Mouse (Mus musculus): ENCODE measurements at regions not wholly inside any gene's neighbourhood (a gene's known extent, or its start where the extent isn't known, plus 50 kb on each side); places are given as distances from the start of the nearest gene placed in this dataset.

DNA sequence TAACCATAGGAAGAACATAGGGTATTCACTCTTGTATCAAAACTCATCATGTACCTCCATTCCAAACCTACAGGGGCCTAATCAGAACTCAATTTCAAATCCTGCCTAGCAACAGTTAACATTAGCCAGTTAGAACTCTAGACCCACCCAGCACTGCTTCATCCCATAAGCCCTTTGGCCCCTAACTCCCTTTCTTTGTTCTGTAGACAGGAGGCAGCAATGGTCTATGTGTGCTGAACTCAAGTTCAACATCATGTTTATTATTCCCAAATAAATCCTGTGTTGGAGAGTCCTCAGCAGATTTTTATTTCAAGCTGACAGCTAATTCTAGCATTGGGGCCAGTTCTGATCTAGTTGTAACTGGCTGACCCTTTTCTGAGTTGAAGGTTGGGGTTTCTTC is 112.2 kb downstream of the Ipo8 start:
- no peak for DNase-seq

DNA sequence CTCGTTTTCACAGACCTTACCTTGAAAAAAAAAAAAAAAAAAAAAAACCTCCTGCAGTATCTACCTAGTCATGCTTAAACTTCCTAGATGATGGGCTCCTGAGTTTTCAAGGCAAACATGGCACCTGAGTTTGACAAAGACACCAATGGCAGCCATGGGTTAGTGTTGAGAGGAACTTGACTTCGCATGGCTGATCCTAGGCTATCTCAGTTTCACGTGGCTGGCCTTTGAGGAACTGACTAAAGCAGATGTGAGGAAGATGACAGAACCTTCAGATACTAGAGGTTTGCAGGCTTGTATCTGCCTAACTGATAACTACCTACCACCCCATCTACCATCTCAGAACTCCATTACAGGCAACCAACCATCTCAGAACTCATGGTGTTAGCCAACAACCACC is 120.9 kb downstream of the Ipo8 start:
- no peak for DNase-seq

DNA sequence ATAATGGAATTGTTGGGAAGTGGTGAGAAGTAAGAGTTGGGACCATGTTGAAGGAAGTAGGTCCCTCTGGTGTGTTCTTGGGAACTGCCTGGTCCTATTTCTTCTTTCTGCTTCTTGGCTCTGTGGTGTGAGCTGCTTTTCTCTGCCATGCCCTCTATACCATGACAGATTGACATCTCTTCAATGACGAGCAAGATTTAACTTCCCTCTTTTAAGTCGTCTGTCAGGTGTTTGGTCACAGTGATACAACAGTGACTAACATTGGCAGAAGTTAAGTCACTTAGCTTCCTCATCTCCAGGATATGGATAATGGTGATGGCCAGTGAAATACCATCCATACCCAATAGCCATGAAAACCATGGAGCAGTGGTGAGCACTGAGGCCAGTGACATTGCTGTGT is 122.9 kb downstream of the Ipo8 start:
- DNase-seq: no peak

DNA sequence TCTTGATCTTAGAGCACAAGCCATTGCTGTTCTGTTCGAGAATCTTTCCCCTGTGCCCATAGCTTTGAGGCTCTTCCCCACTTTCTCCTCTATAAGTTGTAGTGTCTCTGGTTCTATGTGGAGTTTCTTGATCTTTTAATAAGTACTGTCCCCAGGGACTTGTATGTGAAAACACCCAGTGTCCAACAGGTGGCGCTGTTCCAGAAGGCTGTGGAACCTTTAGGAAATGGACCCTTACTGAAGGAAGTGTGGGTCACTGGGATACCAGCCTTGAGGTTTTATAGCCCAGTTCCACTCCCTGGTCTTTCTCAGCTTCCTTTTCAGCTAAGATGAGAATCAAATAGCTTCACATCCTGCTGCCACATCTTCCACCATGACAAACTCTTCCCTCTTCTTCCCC is 125.6 kb downstream of the Ipo8 start:
- peak; percentile 31 to 46 for DNase-seq

DNA sequence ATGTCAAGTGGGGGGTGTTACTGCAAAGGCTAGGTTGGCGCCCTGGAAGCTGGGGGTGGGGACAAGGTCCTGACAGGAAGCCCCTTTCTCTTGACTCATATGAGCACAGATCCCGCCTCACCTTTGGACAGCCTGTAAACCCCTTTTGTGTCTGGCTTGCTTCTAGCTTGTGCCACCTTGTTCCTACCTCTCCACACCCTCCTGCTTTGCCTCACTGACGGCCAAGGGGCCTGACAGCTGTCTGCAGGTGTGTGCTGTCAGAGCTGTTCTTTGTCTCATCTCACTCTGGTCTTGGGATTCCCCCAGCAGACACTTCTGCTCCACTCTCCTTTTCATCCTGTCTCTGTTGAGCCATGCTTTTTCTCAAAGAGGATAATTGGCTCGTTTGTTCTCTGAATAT is 137.9 kb downstream of the Ipo8 start:
- no peak for DNase-seq

DNA sequence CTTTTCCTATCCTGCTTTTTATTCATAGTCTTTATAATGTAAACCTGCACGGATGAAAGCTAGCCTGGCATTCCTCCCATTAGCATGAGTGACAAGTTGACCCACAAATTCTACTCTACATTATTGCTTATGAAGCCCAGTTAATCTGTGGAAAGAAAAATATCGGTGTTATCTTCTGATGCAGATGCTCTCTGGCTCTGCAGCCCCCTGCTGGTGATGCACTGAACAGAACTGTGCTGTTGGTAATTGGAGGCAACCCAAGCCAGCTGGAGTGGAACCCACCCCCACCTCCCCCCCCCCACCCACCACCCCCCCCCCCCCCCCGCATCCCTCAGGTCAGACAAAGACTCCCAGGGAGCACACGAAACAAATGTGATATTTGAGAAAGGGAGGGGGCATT is 143.5 kb downstream of the Ipo8 start:
- peak; percentile 22 to 30 for DNase-seq

DNA sequence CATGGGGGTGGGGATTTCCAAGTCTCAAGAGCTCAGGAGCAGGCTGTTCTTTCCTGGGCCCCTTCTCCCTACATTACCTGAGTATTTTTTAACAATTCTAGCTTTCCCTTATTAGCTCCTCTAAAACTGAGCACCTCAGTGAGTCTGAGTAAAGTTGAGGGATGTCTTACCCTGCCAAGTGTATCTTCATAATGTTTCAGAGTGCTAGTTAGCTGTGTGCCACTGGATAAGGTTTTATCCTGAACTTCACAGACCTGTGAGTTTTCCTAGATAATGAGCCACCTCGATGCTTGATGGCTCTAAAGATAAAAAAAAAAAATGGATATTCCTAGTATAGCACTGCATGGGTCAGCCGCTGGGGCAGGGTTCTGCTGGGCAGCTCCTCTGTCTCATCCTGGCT is 171.1 kb downstream of the Ipo8 start:
- no peak for DNase-seq

DNA sequence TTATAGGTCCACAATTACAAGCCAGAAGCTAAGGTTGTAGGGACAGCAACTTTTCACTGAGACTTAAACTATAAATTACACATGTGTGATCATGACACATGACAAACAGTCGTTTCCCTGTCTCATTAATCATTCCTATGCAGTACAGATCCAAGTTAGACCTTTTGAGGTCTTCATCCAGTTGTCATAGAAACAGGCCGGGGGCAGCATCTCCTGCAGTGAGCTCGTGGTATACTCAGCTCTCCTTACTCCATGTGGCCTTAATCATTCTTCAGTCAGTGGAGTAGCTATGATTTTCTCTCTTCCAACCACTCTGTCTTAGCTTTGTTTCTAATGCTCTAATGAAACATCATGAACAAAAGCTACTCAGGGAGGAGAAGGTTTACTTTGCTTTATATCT is 178.1 kb downstream of the Ipo8 start:
- no peak for DNase-seq

DNA sequence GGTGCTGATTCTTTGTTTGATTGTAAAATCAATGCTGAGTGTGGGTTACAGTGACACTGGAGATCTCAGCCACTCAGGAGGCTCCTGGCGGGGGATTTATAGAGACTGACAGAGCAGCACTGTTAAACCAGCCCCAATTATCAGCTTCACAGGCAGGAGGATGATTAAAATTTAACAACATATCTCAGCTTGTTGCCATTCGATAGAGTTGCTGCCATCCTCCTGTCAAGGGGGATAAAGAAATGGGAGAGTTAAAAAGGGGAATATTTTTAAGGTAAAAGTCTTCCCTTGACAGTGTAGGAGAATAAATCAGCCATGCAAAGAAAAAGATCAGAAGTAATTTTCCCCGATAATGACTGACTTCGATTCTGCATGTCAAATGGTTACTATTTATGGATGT is 178.8 kb downstream of the Ipo8 start:
- no peak for DNase-seq

DNA sequence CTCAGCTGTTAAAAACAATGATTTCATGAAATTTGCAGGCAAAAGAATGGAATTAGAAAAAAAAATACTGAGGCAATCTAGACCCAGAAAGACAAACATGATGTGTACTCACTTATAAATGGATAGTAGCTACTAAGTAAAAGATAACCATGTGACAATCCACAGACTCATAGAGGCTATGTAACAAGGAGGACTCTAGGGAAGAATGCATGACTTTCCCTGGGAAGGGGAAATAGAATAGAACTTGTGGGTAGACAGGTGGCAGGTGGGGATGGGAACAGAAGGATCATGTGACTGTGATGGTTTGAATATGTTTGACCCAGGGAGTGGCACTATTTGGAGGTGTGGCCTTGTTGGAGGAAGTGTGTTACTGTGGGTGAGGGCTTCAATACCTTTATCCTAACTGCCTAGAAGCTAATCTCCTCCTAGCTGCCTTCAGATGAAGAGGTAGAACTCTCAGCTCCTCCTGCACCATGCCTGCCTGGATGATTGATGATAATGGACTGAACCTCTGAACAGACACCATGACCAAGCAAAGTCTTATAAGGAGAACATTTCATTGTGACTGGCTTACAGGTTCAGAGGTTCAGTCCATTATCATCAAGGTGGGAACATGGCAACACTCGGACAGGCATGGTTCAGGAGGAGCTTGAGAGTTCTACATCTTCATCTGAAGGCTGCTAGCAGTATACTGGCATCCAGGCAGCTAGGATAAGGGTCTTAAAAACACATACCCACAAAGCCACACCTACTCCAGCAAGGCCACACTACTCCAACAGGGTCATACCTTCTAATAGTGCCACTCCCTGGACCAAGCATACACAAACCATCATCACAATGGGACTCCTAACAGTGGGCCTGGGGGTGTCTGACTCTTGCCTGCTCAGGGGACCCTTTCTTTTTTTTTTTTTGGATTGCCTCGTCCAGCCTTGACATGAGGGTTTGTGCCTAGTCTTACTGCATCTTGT is 183.6 kb downstream of the Ipo8 start:
- no peak for DNase-seq

DNA sequence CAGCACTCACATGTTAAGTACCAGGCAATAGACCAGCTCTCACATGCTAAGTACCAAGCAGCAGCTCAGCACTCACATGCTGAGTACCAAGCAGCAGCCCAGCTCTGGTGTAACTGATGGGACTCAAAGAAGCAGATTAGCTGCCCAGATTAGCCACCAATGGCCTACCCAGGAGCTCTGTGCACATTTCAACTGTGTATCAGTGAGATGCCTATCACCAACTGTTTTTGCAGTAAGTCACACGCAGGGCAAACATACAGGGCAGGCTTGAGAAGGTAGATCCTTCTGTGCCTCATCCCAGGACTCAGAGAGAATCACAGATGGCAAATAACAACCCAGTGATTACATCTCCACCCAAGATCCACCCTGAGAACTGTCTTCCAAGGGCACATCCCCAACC is 190.7 kb downstream of the Ipo8 start:
- DNase-seq: no peak

DNA sequence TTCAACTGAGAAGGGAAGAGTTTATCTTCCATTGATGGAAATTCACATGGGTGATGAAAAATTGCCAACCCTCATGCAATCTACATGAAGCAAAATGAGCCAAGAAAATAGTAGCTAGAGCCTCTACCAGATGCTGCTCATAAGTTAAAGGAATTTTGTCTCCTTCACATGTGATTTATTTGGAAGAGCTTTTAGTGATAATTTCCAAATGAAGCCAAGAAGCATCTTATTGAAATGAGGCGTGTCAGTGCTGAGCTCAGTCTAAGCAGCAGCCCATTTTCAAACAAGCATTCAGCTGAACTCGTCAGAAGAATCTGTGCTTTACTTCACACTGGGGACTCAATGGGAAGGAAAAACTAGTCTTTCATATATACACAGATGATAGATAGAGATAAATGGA is 190.0 kb upstream of the Tmtc1 start:
- DNase-seq: no peak

DNA sequence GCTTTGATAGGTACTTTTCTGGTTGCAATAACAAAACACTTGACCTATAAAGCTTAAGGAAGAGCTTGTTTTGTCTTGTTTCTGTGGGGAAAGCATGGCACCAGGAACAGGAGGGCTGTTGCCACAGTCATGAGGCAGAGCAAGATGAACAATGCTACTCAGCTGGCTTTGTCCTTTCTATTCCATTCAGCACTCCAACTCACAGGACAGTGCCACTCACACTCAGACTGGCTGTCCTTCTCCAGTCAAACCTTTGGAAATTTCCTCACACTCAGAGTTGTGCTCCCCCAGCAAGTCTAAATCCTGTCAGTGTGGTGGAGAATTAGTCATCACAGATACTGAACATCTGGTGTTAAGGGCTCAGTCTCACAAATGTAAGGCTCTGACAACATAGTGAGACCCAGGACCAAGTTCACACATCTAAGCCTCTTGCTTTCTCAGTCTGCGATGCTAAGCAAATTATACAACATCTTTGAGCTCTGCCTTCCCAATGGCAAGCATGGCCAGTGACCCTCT is 183.0 kb upstream of the Tmtc1 start:
- DNase-seq: no peak

DNA sequence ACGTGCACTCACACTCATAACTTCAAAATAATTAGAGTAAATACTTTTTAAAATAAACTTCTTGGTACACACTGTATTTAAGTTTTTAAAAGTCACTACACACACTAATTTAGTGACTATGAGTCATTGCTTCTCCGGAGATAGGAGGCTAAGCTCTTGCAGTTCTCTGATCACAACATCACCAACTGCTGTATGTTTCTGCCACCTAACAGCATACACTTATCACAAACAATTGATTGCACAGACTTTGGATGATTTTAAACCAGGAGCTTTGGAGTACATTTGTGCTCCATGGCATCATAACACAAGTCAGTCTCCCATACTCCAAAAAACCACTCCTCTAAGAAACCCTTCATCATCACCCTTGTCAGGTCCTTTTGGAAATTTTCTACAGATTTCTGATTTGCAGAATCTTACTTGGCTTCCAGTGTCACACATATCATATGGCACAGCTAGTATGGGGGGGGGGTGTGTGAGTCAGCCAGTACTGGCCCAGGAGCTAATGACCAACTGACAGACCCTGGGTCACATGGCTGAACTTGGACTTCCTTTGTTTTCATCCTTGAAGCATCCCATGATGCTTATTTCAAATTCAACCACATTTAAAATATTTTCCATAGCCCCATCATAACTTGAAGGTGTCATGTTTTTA is 179.1 kb upstream of the Tmtc1 start:
- DNase-seq: no peak

DNA sequence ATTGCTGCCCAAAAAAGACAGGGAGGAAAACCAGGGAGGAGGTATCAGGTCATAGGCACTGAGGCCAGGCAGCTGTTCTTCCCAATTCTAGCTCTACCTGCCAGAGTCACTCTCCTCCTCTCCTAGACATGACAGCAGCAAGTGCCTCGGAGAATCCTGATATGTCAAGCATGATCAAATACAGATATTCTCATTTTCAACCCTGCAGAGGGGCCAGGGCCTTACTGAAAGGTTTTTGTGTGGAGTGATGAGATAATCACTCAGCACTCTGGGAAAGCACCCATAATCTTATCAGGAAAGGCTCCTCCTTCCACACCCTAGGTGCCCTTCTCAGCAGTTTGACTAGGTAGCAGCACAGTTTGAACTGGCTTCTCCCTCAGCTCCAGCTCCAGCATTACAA is 175.8 kb upstream of the Tmtc1 start:
- no peak for DNase-seq

DNA sequence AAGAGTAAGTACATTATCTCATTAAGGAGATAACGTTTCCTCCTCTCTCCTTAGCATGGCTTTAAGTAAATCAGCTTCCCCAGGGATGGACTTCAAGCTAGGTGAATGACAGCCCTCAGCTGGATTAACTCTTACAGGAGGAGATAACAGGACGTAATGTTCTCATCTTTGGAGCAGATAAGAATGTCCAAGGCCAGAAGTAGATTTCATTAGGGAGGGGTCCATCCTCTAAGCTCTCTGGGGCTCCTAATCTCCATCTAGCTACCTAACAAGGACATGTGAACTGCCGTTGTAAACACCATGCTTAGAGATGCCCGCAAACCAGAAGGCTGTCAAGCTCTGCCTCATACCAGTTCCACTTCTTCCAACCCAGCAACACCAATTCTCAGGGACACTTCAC is 171.7 kb upstream of the Tmtc1 start:
- no peak for DNase-seq

DNA sequence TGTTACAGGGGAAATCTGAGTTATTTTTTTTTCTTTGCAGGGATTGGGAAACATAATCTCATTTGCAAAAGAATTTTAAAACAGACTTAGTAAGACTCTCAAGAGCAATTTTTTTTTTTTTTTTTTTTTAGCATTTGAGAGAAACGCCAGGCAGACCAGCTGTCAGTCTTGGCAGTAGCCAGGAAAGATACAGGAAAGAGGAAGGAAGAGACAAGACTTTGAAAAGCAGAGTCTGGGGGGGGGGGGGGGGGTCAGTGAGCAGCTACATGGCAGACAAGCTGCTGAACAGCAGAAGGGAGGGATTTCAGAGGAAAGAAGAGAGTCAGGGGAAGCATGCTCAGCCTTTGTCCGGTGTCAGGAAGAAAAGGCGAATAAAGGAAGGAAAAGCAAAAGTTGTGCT is 171.3 kb upstream of the Tmtc1 start:
- DNase-seq: no peak

DNA sequence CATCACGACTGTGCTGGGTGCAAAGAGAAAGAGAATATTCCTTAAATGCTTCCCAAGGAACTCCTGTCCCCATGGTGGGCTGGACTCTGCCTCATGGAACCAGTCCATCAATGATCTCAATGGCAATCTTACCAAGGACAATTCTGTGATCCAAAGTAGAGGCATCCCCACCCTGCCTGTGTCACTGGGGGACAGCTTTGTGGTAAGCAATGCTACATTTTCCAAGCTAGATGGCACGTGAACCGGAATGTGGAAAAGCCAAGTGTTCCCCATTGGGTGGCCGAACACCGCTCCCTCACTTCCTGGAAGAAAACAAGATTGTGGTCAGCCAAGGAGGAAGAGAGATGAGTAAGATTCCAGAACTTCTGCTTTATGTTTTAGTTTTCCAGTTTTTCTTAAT is 164.7 kb upstream of the Tmtc1 start:
- DNase-seq: no peak

DNA sequence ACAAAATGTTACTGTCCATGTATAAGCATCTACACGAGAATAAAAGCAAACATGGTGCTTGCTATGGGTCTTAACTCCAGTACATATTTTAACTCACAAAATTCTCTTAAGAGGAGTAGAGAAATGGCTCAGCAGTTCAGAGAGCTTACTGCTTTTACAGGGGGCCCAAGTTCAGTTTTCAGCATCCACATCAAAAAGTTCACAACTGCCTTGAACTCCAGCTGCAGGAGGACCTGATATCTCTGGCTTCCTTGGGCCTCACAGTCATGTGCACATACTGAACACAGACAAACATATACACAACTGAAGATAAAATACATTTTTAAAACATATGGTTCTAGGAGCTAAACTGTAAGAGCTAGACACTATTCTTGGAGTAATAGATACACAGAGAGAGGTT is 161.0 kb upstream of the Tmtc1 start:
- DNase-seq: peak in 1 of 2 experiments; percentile 5

DNA sequence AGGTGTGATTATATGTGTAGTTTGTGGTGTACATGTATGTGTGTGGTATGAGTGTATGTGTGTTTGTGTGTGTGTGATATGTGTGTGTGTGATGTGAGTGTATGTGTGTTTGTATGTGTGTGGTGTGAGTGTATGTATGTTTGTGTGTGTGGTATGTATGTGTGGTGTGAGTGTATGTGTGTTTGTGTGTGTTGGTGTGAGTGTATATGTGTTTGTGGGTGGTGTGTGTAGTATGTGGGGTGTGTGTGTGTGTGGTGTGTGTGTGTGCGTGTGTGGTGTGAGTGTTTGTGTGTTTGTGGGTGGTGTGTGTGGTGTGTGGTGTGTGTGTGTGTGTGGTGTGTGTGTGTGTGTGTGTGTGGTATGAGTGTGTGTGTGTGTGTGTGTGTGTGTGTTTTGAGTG is 160.6 kb upstream of the Tmtc1 start:
- no peak for DNase-seq

DNA sequence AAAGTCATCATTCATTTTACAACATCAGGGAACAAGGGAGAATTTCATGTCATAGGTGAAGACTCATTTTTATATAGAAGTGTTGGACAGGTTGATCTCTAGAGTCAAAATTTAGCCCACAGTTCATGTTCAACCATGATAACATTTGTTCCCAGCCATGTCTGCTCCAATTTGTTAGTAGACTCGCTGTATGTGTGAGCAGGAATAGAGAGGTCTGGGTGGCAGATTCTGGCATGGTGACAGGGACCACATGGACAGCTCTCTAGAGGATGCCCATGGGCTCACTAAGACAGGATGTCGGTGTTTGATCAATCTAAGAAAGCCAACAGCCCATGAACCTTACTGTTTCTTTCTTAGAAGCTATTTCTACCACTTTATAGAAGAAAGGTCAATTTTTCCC is 159.7 kb upstream of the Tmtc1 start:
- no peak for DNase-seq

DNA sequence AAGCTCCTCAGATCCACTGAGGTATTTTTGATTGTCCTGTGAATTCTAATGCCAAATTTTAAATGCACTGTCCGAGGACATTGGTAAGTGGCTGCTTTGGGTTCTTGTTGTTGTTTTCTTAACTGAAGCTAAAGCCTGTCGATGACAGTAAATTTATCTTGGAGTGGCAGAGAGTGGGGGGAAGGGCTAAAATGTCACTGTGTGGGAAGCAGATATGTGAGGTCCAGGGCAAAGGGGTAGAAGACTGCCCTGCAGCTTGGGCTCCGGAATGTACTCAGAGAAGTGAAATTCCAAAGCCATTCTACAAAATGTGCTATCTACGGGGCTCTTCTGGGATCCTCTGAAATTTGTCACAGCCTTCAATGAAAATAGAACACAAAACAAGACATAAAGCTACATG is 159.3 kb upstream of the Tmtc1 start:
- DNase-seq: no peak

DNA sequence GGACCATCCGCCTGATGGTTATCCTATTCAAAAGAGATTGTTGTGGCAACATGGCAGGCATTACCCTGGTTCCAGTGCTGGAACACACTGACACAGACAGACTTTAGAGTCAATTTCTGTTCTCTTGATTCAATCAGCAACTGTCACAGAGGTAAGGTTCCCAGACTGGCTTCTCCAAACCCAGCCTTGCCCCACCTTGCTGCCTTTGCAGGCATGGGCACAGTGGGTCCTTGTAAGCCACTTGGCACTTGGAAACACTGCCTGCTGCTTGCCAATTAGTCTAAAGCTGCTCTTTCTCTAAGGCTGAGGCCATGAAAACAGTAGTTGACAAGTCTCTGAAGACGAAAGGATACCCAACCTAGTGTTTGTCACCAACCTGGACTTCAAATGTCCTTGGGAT is 158.7 kb upstream of the Tmtc1 start:
- no peak for DNase-seq

DNA sequence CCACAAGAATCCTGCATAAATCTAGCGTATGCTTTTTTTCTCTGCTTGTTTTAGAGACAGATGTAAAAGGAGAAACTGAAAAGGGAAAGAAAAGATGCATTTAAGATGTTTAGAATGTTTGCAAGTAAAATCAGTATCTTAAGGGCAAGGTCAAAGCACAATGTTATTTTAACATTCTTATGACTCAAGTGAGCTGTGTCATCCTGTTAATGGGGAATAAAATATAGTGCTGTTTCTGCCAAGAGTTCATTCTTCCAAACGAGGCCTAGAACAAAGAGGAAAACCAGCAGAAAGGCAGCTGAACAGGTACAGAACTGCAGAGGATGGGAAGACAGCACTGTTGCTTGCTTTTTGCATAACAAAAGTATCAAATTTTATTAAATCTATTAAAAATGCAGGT is 156.7 kb upstream of the Tmtc1 start:
- DNase-seq: no peak
